Mouse (Mus musculus): ENCODE data around the gene Pomgnt2. TPM values are rescaled to one million over a fixed set of nuclear protein-coding genes. Genes with fewer than 3 reads are reported as not detected.

The Pomgnt2 gene
- total and polyA plus RNA-seq, 3 experiments: not detected

DNA sequence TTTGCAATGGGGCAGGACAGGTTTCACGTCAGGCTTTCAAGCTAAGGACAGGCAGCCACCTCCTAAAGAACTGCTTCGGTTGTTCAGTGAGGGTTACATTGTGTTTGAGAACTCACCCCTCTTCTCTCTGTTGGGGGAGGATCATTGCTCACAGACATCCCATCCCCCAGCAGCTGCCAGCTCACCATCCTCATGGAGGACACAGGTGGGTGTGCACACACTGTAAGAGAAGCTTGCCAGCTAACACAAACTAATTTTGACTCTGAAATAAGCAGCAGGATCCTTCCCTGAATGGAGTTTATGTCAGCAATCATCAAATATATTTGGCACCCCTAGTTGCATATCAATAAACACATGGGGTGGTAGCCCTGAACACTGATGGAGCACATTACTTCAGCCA lies 15.9 kb upstream of the Pomgnt2 start:
- Histone ChIP-seq H3K27me3 (replicated peaks) (peaks cover 23% of the 10 kb centered on the region), H3K27ac (ENCODE audit: insufficient read depth, low read depth) (no peak overlapping the region), H3K4me2 (ENCODE audit: insufficient read depth, low read depth, poor library complexity, severe bottlenecking) (no peak overlapping the region), H3K36me3 (replicated peaks in 1 of 2; ENCODE audit: control insufficient read depth in 1 of 2, insufficient read depth in 1 of 2, low read length in 1 of 2) (no peaks in the 10 kb centered on the region), H3K9me3 (replicated peaks; ENCODE audit: low read length) (no peaks in the 10 kb centered on the region), H3K4me1 (ENCODE audit: control insufficient read depth in 1 of 2, insufficient read depth in 2 of 2) (peaks cover 8 to 9% of the 10 kb centered on the region in 2 experiments), H3K79me2 (replicated peaks; ENCODE audit: control insufficient read depth, extremely low read depth, insufficient read depth, poor library complexity, severe bottlenecking) (no peaks in the 10 kb centered on the region), H3K4me3 (replicated peaks in 1 of 3; ENCODE audit: low read depth in 2 of 3, low read length in 2 of 3, poor library complexity in 1 of 3) (no peak overlapping the region), H3K9ac (ENCODE audit: insufficient read depth, low read depth) (no peak overlapping the region)
- TF ChIP-seq POLR2AphosphoS2 (IDR thresholded peaks at IDR 0.05; ENCODE audit: low read depth, low read length): no peak
- TF ChIP-seq ZC3H11A (IDR thresholded peaks at IDR 0.05; ENCODE audit: low read depth, low read length): no peak
- TF ChIP-seq UBTF (IDR thresholded peaks at IDR 0.05; ENCODE audit: low read depth, low read length): no peak
- no peak for TF ChIP-seq MXI1 (IDR thresholded peaks at IDR 0.05; ENCODE audit: low read depth, low read length)
- no peak for TF ChIP-seq MAZ (IDR thresholded peaks at IDR 0.05; ENCODE audit: low read depth, low read length)
- TF ChIP-seq HCFC1 (IDR thresholded peaks at IDR 0.05; ENCODE audit: low read depth, low read length): no peak
- no peak for TF ChIP-seq USF2 (conservative IDR thresholded peaks at IDR 0.05; ENCODE audit: low read depth, low read length)
- no peak for TF ChIP-seq CHD2 (IDR thresholded peaks at IDR 0.05; ENCODE audit: low read length)
- TF ChIP-seq NRF1 (IDR thresholded peaks at IDR 0.05; ENCODE audit: low read depth, low read length): no peak
- TF ChIP-seq IRF4 (IDR thresholded peaks at IDR 0.05; ENCODE audit: low read depth, low read length): no peak
- TF ChIP-seq POLR2A (IDR thresholded peaks at IDR 0.05; ENCODE audit: low read depth, low read length): no peak
- TF ChIP-seq PAX5 (IDR thresholded peaks at IDR 0.05; ENCODE audit: low read length): no peak
- no peak for TF ChIP-seq CHD1 (IDR thresholded peaks at IDR 0.05; ENCODE audit: low read depth, low read length)
- TF ChIP-seq JUN (IDR thresholded peaks at IDR 0.05; ENCODE audit: insufficient read depth, low read depth, low read length): no peak
- no peak for TF ChIP-seq ZKSCAN1 (IDR thresholded peaks at IDR 0.05; ENCODE audit: borderline replicate concordance, low read depth, low read length)
- no peak for TF ChIP-seq EP300 (IDR thresholded peaks at IDR 0.05; ENCODE audit: low read length)
- TF ChIP-seq MEF2A (IDR thresholded peaks at IDR 0.05; ENCODE audit: borderline replicate concordance, low read depth, low read length): no peak
- no peak for DNase-seq (ENCODE audit: extremely low read depth)
- dilution Hi-C loops (cut with MboI; ENCODE audit: extremely low pct_ligation_motif_present, extremely low pct_unique_long_range_greater_than_20kb, low sequenced_read_pairs): no loop called here
- in situ Hi-C loops (cut with MboI; ENCODE audit: low pct_ligation_motif_present, low pct_unique_long_range_greater_than_20kb, low sequenced_read_pairs): no loop called here

DNA sequence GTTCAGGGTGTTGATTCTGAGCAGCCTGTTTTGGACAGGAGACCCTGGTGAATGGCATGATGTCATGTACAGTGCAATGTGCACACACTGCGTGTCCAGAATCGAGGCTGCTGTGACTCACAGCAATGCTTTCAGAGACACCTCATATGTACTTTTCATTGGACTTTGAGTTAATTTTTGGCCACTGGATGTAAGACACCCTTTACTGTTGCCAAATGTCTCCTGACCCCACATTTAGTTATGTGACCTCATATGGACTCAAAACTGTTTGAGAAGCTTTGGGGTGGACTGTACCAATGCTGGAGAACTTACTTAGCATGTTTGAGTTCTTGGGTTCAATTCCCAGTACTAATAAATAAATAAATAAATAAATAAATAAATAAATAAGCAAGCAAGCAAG lies 13.8 kb upstream of the Pomgnt2 start:
- TF ChIP-seq USF2 (conservative IDR thresholded peaks at IDR 0.05; ENCODE audit: low read depth, low read length) (no peak), ZC3H11A (IDR thresholded peaks at IDR 0.05; ENCODE audit: low read depth, low read length) (no peak), UBTF (IDR thresholded peaks at IDR 0.05; ENCODE audit: low read depth, low read length) (no peak), KAT2A (IDR thresholded peaks at IDR 0.05; ENCODE audit: insufficient replicate concordance, low read length) (no peak), NRF1 (IDR thresholded peaks at IDR 0.05; ENCODE audit: low read depth, low read length) (no peak), PAX5 (IDR thresholded peaks at IDR 0.05; ENCODE audit: low read length) (no peak), RAD21 (IDR thresholded peaks at IDR 0.05; ENCODE audit: low read depth, low read length) (no peak), BHLHE40 (IDR thresholded peaks at IDR 0.05; ENCODE audit: low read depth, low read length) (no peak), IRF4 (IDR thresholded peaks at IDR 0.05; ENCODE audit: low read depth, low read length) (no peak), USF1 (IDR thresholded peaks at IDR 0.05; ENCODE audit: low read depth, low read length) (no peak), MYC (IDR thresholded peaks at IDR 0.05; ENCODE audit: low read depth, low read length) (no peak), POLR2A (IDR thresholded peaks at IDR 0.05; ENCODE audit: low read depth, low read length) (no peak), CHD2 (IDR thresholded peaks at IDR 0.05; ENCODE audit: low read length) (no peak), ZNF384 (IDR thresholded peaks at IDR 0.05; ENCODE audit: low read depth, low read length) (no peak), MEF2A (IDR thresholded peaks at IDR 0.05; ENCODE audit: borderline replicate concordance, low read depth, low read length) (no peak), EP300 (IDR thresholded peaks at IDR 0.05; ENCODE audit: low read length) (no peak)
- Histone ChIP-seq H3K4me1 (ENCODE audit: control insufficient read depth in 1 of 2, insufficient read depth in 2 of 2) (peaks cover 8 to 9% of the 10 kb centered on the region in 2 experiments), H3K36me3 (replicated peaks in 1 of 2; ENCODE audit: control insufficient read depth in 1 of 2, insufficient read depth in 1 of 2, low read length in 1 of 2) (no peaks in the 10 kb centered on the region), H3K4me2 (ENCODE audit: insufficient read depth, low read depth, poor library complexity, severe bottlenecking) (no peak overlapping the region), H3K27ac (ENCODE audit: insufficient read depth, low read depth) (no peak overlapping the region), H3K79me2 (replicated peaks; ENCODE audit: control insufficient read depth, extremely low read depth, insufficient read depth, poor library complexity, severe bottlenecking) (no peaks in the 10 kb centered on the region), H3K4me3 (replicated peaks in 1 of 3; ENCODE audit: low read depth in 2 of 3, low read length in 2 of 3, poor library complexity in 1 of 3) (no peak overlapping the region), H3K9ac (ENCODE audit: insufficient read depth, low read depth) (no peak overlapping the region), H3K27me3 (replicated peaks) (peaks cover 32% of the 10 kb centered on the region), H3K9me3 (replicated peaks; ENCODE audit: low read length) (no peaks in the 10 kb centered on the region)
- in situ Hi-C loops (cut with MboI; ENCODE audit: low pct_ligation_motif_present, low pct_unique_long_range_greater_than_20kb, low sequenced_read_pairs): no loop called here
- dilution Hi-C loops (cut with MboI; ENCODE audit: extremely low pct_ligation_motif_present, extremely low pct_unique_long_range_greater_than_20kb, low sequenced_read_pairs): no loop called here
- no peak for DNase-seq (ENCODE audit: extremely low read depth)

Data from CH12.LX (cell line).